Mouse (Mus musculus): ENCODE data around the gene Tom1l2.
A peak's percentile ranks its signal among the peaks of the same experiment; 100 is the strongest.

Gene Tom1l2

DNA sequence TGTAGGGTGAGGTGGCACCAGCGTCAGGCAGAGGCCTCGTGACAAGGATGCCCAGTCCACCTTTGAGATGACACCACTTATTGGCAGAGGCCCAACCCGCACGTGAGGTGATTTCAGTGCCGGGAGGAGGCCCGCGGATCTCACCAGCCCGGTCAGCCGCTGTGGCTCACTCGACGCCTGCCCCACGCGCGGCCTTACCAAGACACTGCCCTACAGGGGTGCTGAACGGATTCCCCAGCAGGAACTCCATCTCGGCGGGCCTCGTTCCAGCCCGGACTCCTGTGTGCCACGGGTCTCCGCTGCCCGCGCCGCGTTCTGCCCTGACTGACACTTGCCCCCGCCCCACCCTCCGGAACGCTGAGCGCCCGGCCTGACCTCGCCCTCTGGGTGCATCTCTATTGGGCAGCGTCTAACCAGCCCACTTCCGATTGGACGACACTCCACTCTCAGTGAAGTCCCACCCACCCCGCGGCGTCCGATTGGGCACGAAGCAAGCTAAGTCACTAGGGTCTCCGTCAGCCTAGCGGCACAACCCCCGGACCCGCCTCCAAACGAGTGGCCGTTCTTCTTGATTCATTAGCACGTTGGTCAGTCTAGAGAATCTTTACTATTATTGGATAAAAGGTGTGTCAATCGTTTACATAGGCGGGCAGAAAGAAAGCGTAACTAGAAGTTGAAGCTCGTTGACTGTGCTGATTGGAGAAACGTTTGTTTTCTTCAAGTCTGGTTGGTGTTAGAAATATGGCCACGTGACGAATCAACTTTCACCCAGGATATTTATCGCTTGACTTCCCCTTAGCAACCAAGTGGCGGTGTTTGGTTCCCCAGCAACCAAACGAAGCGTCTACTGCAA is at the start of gene Tom1l2, which contains the start of gene Drc3:
Tom1l2 (minus strand) TSS at position 347 of the 853 bp plus-strand sequence.
Drc3 (plus strand) TSS at position 771 of the 853 bp plus-strand sequence.
- DNase-seq = peak; percentile 99

DNA sequence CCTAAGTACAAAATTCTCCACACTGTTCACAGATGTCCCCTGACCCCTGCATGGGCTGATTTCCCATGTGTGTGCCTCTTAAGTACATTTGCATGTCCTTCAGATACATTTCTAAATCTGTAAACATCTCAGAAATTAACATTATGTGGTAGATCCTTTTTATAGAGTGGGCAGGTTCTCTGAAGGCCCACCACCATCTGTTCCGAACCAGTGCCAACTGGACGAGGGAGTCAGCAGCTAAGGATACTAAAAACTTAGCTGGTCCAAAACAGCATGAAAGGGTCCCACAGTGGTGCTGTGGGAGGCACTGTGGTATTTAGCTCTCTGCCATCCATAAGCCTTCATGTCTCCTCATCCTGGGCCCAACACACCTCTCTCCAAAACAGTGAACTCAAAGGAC is 44.5 kb upstream of the Tom1l2 start:
- peak; percentile 36 to 53 for DNase-seq

DNA sequence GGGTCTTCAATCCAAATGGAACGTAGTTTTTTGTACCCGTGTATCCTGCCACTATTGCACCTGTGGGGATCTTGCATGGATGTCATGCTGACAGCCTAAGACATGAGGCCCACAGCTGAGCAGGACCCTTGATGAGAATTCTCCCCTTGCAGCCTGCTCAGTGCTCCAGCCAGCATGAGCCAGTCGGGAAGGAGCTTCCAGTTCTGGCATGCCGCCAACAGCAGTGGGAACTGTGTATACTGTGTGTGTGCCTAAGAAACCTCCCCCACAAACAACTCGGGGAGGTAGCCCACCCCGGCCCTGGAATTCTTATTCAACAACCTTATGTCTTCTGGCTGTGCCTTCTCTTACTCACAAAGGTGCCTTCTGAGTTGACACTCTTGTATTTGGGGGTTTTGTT is 43.8 kb upstream of the Tom1l2 start:
- DNase-seq = peak; percentile 58 to 68

DNA sequence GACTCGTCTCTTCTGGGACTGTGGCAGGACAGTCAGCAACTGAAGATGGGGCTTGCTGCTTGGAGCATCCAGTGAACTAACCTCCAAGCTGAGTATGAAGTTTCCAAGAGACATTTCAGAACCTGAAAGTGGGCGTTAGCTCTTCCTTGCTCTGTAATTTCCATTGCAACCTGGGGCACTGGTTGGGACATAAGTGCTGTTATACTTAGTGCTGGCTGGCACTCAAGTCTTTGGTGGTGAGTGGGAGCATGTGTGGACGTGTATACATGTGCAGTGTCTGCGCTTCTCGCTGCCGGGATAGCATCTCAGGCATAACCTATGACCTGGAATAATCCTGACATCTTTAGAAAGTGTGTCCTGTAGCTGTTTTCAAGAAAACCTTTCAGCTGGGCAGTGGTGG is 38.6 kb upstream of the Tom1l2 start:
- DNase-seq = no peak

DNA sequence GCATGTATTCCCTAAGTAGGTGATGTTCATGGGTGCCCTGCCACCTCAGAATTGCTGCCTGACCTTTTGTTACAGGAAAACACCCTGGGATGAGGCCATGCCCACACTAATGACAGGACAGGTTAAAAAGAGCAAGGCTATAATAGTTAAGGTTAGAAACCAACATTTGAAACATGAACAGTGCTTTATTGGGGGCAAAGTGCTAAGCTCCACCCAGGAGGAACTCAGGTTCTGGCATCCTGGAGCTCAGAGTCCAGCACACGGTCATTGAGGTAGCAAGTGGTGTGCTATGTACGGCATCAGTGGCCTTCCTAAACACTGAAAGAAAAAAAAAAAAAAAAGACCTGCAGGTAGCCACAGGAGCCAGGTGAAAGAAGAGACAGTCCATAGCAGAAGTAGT is 35.2 kb upstream of the Tom1l2 start:
- no peak for DNase-seq

DNA sequence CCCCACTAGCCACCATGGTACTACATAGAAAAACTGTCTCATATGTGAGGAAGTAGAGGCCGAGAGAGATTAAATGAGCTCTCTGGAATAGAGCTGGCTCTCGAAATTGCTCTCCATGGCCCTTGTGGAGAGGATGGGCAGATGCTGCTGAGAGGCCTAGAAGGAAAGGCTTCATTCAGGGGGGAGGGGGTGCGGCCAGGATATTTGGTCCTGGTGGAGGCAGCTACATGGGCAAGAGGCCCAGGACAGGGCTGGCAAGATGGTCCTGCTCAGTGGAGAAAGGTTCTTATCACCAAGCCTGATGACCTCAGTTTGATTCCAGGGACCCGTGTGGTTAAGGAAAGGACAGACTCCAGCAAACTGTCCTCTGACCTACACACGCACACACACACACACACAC is 33.2 kb upstream of the Tom1l2 start:
- DNase-seq = peak in 1 of 2 experiments; percentile 53

DNA sequence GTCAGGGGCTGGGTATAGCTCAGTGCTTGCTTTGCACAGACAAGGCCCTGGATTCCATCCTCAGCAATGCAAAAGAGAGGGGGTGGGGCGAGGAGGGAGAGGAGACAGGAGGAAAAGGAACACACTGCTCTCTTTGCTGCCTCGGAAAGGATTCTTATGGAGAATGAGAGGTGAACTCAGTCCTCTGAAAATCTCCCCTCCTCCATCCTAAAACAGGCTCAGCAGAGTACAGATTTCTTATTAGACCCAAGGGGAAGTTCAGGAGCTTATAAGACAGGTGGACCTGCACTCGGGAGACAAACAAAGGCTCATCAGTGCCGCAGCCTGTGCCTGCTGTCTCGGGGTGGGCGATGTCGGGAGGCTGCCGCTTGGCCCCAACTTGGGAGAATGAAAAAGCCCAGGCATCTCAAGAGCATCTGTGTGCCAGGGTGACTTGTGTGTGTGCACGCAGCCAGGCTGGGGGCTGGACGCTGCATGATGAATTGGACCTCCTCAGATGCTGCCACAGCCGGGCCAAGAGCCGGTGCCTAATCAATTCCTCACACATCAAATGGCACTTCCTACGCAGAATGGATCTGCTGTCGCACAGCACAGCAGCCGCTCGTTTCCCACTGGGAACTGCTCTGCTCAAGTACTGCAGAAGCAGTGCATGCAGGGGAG is 32.2 kb upstream of the Tom1l2 start:
- DNase-seq = peak; percentile 51 to 69

DNA sequence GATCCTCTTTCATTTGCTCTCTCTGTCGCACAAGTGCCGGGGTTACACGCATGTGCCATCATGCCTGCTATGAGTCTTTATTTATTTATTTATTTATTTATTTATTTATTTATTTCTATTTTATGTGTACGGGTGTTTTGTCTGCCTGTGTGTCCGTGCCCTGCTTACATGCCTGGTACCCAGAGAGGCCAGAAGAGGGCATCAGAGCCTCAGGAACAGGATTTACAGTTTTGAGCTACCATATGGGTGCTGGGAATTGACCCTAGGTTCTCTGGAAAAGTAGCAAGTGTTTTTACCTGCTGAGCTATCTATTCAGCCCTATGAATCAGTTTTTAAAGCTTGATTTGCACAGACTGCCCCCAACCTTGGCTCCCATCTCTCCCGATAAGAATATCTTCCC is 30.8 kb upstream of the Tom1l2 start:
- no peak for DNase-seq

DNA sequence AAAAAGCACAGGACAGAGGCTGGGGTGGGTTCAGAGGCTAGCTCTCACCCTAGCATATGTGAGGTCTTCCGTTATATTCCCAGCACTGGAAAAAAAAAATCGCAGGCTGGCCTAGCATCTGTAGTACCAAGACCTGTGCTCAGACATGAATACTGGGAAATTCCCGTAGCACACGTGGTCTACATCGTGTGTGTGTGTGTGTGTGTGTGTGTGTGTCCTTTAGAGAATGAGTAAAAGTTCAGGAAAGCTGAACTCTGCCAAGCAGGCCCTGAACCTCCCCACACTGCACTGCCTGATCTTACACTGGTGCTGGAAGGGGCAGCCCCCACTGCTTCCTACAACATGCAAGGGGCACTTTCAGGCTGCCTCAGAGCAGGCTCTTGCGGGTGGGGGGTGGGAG is 21.8 kb upstream of the Tom1l2 start:
- no peak for DNase-seq

DNA sequence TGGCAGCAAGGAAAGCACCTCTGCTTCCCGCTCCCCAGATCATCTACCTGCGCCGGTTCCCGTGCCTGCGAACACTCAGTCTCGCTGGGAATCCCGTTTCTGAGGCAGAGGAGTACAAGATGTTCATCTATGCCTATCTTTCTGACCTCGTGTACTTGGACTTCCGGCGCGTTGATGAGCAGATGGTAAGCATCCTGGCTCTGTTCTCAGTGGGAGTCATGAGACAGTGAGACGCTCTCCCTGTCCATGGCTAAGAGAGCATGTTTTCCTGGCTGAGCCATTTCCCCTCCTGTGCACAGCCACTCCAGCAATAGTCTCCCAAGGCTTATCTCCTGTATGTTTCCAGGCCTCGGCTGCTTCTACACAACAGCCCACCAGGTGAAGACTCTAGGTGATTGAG is 17.7 kb upstream of the Tom1l2 start:
- peak in 1 of 2 experiments; percentile 45 for DNase-seq

DNA sequence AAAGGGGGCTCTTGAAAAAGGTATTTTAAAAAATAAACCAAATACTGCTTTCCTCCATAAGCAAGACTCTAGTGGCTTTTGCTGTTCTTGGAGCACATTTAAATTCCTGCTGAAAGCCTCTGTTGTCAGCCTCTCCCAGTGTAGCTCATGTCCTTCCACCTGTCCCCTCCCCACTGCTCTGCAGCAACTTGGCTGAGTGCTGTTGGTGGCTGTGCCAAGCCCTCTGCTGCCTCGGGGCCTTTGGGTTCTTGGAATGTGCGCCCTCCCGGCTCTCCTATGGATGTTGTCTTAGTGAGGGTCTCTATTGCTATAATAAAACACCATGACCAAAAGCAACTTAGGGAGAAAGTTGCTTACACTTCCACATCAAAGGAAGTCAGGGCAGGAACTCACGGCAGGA is 16.7 kb upstream of the Tom1l2 start:
- DNase-seq = peak; percentile 64 to 76

DNA sequence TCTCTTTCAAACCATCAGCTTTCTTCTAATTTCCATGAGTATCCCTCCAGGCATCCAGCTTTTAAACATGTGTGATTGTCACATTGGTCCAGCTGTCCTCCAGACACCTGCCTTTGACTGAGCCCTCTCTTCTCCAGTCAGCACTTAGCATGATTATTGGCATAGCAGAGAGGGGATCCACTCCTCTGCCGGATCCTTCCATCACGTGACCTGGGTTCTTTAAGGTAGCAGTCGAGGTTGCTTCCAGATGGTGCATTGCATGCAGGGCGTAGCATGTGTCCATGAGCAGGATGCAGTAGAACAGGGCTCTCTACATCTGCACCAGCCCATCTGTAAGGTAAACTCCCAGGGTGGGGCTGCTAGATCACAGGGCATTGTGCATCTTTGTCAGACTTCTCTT is 16.2 kb upstream of the Tom1l2 start:
- no peak for DNase-seq

DNA sequence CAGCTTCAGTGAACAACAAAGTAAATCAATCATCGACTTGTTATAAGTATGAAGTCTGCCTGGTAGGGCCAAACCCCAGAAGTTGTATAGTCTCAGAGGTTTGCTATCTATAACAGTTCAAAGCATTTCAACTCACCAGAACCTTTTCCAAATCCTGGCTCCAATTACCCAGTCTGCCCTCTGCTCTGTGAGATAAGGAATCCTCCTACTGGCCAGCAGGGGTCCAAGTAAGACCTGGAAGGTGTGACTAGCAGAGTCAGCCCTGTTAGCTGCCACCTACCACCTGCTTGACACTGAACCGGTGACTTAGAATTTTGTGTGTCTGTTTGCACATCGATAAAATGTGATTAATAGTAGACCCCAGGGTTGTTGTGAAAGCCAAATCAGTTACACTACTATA is 14.6 kb upstream of the Tom1l2 start:
- no peak for DNase-seq

DNA sequence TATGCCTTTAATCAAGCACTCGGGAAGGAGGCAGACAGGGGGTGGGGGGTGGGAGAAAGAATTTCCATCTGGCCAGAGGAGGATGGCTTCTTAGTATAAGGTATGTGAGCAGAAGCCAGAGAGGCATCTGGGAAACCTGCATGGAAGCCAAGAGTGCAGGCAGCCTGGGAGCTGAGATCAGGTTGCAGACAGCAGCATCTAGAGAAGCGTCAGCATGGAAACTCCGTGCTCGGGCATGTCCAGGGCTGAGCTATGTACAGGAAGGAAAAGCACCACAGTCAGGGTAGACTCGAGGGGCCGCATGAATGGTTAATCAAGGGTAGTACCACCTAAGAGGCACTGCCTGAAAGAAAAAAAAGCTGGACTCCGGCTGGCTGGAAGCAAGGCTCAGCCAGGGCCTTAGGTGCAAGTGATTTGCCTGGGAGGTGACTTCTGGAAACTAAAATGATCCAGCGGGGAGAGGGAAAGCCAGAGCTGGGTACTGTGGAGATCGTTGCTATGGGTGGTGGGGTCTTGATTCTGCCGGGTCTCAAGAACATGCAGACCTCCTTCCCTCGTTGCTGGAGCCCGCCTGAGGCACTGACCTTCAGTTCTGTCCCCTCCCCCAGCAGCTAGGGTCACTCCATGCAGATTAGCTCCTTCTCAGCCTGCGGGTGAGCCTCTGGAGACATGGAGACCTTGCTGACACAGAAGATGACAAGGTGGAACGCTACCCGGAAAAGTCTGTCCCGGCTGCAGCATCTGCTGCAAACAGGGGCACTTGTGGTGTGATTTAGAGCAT is 13.7 kb upstream of the Tom1l2 start:
- no peak for DNase-seq

DNA sequence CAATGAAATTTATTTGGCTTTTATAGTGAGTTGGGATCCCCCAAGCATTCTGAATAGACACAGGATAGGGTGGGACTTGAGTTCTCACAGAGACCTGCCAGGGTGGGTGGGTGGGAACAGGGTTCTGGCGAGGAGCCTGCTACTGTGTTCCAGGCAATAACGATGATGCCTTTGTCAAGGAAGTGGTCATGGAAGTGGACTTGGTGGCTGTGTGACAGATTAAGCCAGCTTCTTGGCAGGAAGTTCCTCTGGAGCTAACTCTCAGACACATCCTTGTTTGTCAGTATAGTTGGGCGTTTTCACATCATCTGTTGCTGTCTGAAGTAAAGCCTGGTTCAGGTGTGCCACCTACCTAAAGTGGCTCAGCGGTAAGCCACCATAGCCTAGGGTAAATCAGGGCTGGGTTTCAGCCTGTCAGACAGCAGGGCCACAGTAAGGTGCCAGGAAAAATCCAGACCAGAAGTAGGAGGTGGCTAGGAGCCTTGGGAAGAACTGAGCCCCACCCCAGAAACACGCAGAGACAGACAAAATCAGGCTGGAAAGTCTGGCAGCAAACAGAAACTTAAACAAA is 8.0 kb upstream of the Tom1l2 start:
- no peak for DNase-seq

DNA sequence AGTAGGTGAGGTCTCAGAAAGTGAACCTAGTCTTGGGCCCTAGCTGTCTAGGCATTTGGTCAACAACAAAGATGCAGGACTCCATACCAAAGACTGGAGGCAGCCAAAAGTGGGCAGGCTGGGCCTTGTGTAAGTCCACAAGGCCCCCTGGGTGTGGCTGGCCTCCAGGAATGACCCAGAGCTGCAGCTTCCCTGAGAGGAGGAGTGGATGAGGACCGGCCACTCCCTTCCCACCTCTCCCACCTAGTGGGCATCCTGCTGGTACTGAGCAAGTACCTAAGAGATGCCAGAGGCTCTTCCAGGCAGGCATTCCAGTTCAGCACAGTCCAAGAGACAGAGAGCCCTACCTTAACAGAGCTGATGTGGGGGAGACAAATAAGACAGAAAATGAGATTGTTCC is 7.2 kb upstream of the Tom1l2 start:
- no peak for DNase-seq

DNA sequence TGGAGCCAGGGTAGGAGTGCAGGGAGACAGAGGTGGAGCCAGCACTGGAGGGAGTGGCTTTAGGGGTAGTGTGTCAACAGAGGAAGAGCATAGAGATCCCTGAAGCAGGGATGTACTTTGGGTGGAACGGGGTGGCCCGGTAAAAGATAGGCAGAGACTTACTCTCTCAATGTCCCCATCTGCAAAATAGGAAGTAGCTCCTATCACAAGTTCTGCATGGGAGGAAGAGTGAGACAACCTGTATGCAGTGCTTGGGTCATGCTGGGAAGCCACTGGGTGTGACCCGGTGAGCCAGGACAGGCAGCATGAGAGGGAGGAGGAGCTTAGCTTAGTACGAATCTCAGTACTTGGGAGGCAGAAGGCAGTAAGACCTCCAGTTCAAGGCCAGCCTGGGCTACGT is 6.4 kb upstream of the Tom1l2 start:
- no peak for DNase-seq

DNA sequence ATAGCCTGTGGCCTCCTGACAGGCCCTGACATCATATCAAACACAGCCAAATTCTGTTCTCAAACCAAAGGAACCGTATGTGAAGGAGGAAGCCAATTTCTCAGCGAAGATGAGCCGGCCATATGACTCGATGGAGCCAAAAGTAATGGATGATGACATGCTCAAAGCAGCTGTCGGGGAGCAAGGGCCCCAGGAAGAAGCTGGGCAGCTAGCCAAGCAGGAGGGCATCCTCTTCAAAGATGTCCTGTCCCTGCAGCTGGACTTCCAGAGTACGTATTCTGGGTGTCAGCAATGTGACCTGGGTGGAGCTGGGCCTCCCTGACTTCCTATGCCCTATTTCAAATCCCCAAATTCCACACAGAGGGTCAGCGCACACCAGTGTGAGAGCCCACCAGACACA is 5.8 kb upstream of the Tom1l2 start:
- no peak for DNase-seq

DNA sequence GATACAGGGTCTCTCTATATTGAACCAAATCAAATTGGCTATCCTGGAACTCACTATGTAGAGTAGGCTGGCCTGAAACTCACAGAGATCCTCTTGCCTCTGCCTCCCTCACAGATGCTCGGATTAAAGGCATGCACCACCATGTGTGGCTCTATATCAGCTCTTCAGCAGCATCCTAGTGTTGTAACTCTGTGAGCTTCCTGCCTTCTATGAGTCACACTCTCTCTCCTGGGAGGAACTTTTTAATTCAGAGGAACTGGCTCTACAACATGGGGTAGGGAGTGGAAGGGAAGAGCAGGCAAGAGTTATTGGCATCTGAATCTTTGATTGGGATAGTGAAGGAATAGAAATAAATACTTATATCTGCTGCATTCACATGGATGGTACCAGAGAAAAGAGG is 4.4 kb upstream of the Tom1l2 start:
- DNase-seq = no peak

DNA sequence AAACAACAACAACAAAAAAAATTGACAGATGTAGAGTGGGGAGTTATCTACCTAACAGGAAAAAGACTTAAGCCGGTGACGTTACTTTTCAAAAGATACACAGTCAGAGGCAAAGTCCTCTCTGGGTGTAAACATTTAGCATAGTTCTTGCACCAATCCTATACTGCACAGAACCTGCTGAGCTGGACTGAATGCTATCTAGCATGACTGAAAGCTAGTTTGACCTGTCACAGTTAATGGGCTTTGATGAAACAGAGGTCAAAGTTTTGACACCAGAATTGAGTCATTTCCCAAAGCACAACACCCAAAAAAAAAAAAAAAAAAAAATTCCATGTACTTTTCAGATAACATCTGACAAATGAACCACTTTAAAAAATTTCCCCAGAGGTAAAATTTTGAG is 3.2 kb upstream of the Tom1l2 start:
- DNase-seq = no peak

DNA sequence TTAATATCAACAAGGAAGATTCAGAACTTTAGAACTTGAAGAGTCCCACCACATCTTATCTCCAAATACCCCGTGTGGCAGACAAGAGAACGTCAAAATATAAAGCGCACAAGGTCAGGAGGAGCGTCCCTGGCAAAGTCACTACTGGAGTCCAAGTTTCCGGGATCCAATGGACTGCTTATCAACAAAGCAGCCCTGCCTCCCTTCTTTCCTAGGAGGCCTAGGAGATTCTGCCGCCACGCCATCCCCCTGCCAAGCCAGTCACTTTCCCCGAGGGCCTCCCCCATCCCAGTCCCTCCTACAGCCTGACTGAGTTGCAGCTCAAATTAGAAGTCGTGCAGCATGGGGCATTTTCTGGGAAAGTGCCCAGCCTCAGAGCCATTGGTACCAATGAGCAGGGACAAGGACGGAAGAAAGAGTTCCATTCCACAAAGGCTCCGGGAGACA is 757 bp downstream of the Tom1l2 start:
- peak; percentile 66 to 71 for DNase-seq

DNA sequence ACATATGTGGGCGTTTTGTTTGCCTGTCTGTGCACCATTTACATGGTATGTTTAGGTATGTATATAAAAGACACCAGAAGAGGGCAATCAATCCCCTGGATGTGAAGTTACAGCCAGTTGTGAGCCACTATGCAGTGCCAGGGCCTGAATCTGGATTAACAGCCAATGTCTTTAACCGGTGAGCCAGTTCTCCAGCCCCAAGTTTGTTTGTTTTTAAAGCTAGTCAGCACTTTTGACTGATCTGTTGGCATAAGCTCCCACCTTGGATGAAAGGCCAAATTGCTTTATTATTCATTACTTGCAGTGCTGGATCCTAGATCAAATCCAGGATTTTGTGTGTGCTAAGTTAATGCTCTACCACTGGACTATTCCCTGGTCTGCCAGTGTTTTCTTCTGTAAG is 1.3 kb downstream of the Tom1l2 start:
- no peak for DNase-seq

DNA sequence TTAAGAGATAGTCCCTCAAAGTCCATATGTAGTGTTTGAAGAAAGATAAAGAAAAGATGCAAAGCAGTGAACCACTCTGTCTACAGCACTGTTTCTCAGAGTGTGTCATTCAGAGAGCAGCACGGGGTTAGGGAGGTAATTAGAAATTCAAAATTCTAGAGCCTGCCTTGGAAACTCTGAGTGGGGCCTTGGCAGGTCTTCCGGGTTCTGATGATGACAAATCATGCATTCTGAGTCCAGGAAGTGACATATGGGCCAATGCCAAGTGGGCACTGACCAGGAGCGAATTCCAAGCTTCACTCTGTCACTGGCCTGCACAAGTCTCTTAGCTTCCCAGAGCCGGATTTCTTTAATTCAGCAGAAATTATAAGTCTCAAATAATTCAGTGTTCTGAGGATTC is 6.2 kb downstream of the Tom1l2 start:
- DNase-seq = peak; percentile 94

Data from cerebellum, postnatal 14 days (tissue).